Mouse (Mus musculus): ENCODE results near the gene Clpsl2.

DNA sequence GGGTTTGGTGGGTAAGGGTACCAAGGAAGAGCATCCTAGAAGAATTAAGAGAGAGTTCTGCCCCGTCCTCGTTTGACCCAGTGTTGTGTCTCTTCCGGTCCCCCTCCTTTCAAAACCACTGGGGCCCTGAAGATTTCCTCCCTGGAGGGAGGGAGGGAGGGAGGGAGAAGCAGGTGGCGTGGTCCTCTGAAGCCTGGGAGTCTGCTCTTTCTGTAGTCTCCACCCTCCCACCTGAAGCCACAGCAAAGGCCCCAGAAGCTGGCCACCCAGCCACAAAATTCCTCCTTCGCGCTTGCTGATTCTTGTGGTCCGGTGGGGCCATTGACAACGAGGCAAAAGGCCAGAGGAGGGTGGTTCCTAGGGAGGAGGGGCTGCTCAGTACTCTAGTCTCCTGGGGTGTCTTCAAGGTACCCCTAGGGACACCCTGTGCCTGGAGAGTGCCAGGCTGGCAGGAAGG, 30.6 kb upstream of the Clpsl2 start:
- TF ChIP-seq CTCF (IDR thresholded peaks at IDR 0.05; ENCODE audit: extremely low read depth, insufficient read depth, low read length) (no peak), POLR2A (IDR thresholded peaks at IDR 0.05; ENCODE audit: extremely low read depth, insufficient read depth, low read length) (no peak)
